Mouse (Mus musculus) kidney, postnatal 0 days (tissue): Measurements from ENCODE around the gene C9orf72. TPM values are rescaled to one million over a fixed set of nuclear protein-coding genes. Genes with fewer than 3 reads are reported as not detected.
A peak's percentile ranks its signal among the peaks of the same experiment; 100 is the strongest.

Experiments
- ATAC-seq: fragments of 200-750 bp; cut with Nextera tagmentation; replicated peaks from 2 replicates; pipeline ENCODE4 v1.8.0; 2017; ENCODE audit warnings: low read depth, moderate number of reproducible peaks, moderate TSS enrichment, moderate library complexity; ENCODE audit not compliant: low FRiP score
- DNase-seq: peaks from one replicate; pipeline ENCODE4 v3.0.0-alpha.2; 2016; ENCODE audit warnings: low spot score
- H3K27ac ChIP-seq: fragments of 300-500 bp; sonication (generic); 2 replicates; pipeline ENCODE4 v1.5.1; 2014; ENCODE audit warnings: mild to moderate bottlenecking
- H3K27me3 ChIP-seq: fragments of 300-500 bp; sonication (generic); 2 replicates; pipeline ENCODE4 v1.6.1; 2014; ENCODE audit warnings: low read length, mixed read lengths; ENCODE audit not compliant: insufficient read depth
- H3K36me3 ChIP-seq: fragments of 300-500 bp; sonication (generic); 2 replicates; pipeline ENCODE4 v1.6.1; 2014; ENCODE audit warnings: low read length, mixed read lengths; ENCODE audit not compliant: insufficient read depth
- H3K4me1 ChIP-seq: fragments of 300-500 bp; sonication (generic); replicated peaks from 2 replicates; pipeline ENCODE4 v1.6.1; 2014; ENCODE audit warnings: antibody characterized with exemption, low read length, mixed read lengths; ENCODE audit not compliant: insufficient read depth
- H3K4me2 ChIP-seq: fragments of 300-500 bp; sonication (generic); 2 replicates; pipeline ENCODE4 v1.6.1; 2014; ENCODE audit warnings: mild to moderate bottlenecking, low read length, moderate library complexity, mixed read lengths
- H3K4me3 ChIP-seq: fragments of 300-500 bp; sonication (generic); replicated peaks from 2 replicates; pipeline ENCODE4 v1.5.1; 2014; ENCODE audit warnings: low read depth, low read length
- H3K9ac ChIP-seq: fragments of 300-500 bp; sonication (generic); 2 replicates; pipeline ENCODE4 v1.6.1; 2014; ENCODE audit warnings: low read depth, low read length
- H3K9me3 ChIP-seq: fragments of 300-500 bp; sonication (generic); replicated peaks from 2 replicates; pipeline ENCODE4 v1.6.1; 2016; ENCODE audit warnings: low read length, inconsistent platforms, mixed read lengths
- CTCF ChIP-seq: IDR thresholded peaks from 2 replicates; pipeline ENCODE4 v1.5.1; 2016; ENCODE audit warnings: antibody characterized with exemption, low read depth, mild to moderate bottlenecking, moderate library complexity
- WGBS: fragments of 180-500 bp; shearing (Covaris S2); extraction: QIAGEN DNeasy Blood & Tissue Kit; methylation state at CpG from one replicate; pipeline ENCODE4 v1.1.7; 2014; 5-methylcytosine and 5-hydroxymethylcytosine counted together
- polyA plus RNA-seq: library from polyadenylated mRNA; unstranded; fragments of >200 nt; fragmentation: Nextera tagmentation; extraction: Ambion mirVana; gene quantifications from 2 replicates; pipeline ENCODE4 v1.2.1, GENCODE M21; 2015

The C9orf72 gene
- polyA plus RNA-seq, 1 experiment from 2014 or later: 9.5 TPM

- no peaks in the 10 kb centered on the region for H3K36me3 ChIP-seq
- H3K4me3 ChIP-seq: no peak overlapping the region
- ATAC-seq: no peak
- H3K4me2 ChIP-seq: no peak overlapping the region
- TF ChIP-seq CTCF: no peak
- H3K9ac ChIP-seq: no peak overlapping the region
- H3K27me3 ChIP-seq: no peaks in the 10 kb centered on the region
- no peak for DNase-seq
- H3K9me3 ChIP-seq: no peaks in the 10 kb centered on the region
- WGBS: 90% methylated on average over 8 of the region's 8 CpGs
- no peak overlapping the region for H3K27ac ChIP-seq
- no peaks in the 10 kb centered on the region for H3K4me1 ChIP-seq
Measured at GRCm38 (mm10) chr4:35187617-35188326, 38.2 kb downstream of the C9orf72 start.

- no peaks in the 10 kb centered on the region for H3K9me3 ChIP-seq
- ATAC-seq: no peak
- H3K4me1 ChIP-seq: no peaks in the 10 kb centered on the region
- no peak overlapping the region for H3K4me3 ChIP-seq
- H3K4me2 ChIP-seq: no peak overlapping the region
- H3K27ac ChIP-seq: no peak overlapping the region
- TF ChIP-seq CTCF: no peak
- DNase-seq: peak; percentile 27
- no peaks in the 10 kb centered on the region for H3K27me3 ChIP-seq
- H3K36me3 ChIP-seq: no peaks in the 10 kb centered on the region
- 55% methylated on average over 12 of the region's 12 CpGs for WGBS
- no peak overlapping the region for H3K9ac ChIP-seq
Measured at GRCm38 (mm10) chr4:35177926-35178645, 47.9 kb downstream of the C9orf72 start.

GRCm38 (mm10) chr4:35175566-35175965 is 50.4 kb downstream of the C9orf72 start:
- H3K4me2 ChIP-seq: no peak overlapping the region
- no peaks in the 10 kb centered on the region for H3K4me1 ChIP-seq
- 90% methylated on average over 2 of the region's 2 CpGs for WGBS
- no peak for ATAC-seq
- no peak overlapping the region for H3K4me3 ChIP-seq
- no peaks in the 10 kb centered on the region for H3K27me3 ChIP-seq
- DNase-seq: no peak
- no peaks in the 10 kb centered on the region for H3K36me3 ChIP-seq
- TF ChIP-seq CTCF: no peak
- H3K27ac ChIP-seq: no peak overlapping the region
- no peak overlapping the region for H3K9ac ChIP-seq
- H3K9me3 ChIP-seq: no peaks in the 10 kb centered on the region

- no peak for ATAC-seq
Measured at GRCm38 (mm10) chr4:35173551-35173950, 52.4 kb downstream of the C9orf72 start.

GRCm38 (mm10) chr4:35172471-35172870 is 53.5 kb downstream of the C9orf72 start:
- 95% methylated on average over 2 of the region's 2 CpGs for WGBS
- no peak for ATAC-seq
- TF ChIP-seq CTCF: no peak
- Histone ChIP-seq H3K27me3 (no peaks in the 10 kb centered on the region), H3K27ac (no peak overlapping the region), H3K9me3 (no peaks in the 10 kb centered on the region), H3K4me2 (no peak overlapping the region), H3K9ac (no peak overlapping the region), H3K4me1 (no peaks in the 10 kb centered on the region), H3K4me3 (no peak overlapping the region), H3K36me3 (no peaks in the 10 kb centered on the region)
- DNase-seq: no peak

More at GRCm38 (mm10) chr4:35173551-35173950, 52.4 kb downstream of the C9orf72 start:
- no peaks in the 10 kb centered on the region for H3K9me3 ChIP-seq
- no peak overlapping the region for H3K4me2 ChIP-seq
- no peak overlapping the region for H3K4me3 ChIP-seq
- H3K27me3 ChIP-seq: no peaks in the 10 kb centered on the region
- no peak for DNase-seq
- H3K4me1 ChIP-seq: no peaks in the 10 kb centered on the region
- no peak overlapping the region for H3K27ac ChIP-seq
- no peak for TF ChIP-seq CTCF
- H3K9ac ChIP-seq: no peak overlapping the region
- 57% methylated on average over 1 of the region's 1 CpGs for WGBS
- no peaks in the 10 kb centered on the region for H3K36me3 ChIP-seq

GRCm38 (mm10) chr4:35169571-35170125 is 56.3 kb downstream of the C9orf72 start:
- ATAC-seq: no peak

More at GRCm38 (mm10) chr4:35169571-35170125, 56.3 kb downstream of the C9orf72 start:
- Histone ChIP-seq H3K27me3 (no peaks in the 10 kb centered on the region), H3K4me3 (no peak overlapping the region), H3K36me3 (no peaks in the 10 kb centered on the region), H3K4me1 (no peaks in the 10 kb centered on the region), H3K4me2 (no peak overlapping the region), H3K27ac (no peak overlapping the region), H3K9ac (no peak overlapping the region), H3K9me3 (no peaks in the 10 kb centered on the region)
- peak; percentile 27 for DNase-seq
- whole genome bisulfite sequencing: 46% methylated on average over 13 of the region's 13 CpGs
- TF ChIP-seq CTCF: no peak
